Mouse (Mus musculus): Measurements from ENCODE around the gene Fgd1.

- TF ChIP-seq POLR2A (IDR thresholded peaks at IDR 0.05; ENCODE audit: low read depth, low read length) (no peak), CTCF (conservative IDR thresholded peaks at IDR 0.05; ENCODE audit: insufficient read depth, insufficient read length, low read depth, low read length) (no peak)
Observed at GRCm38 (mm10) chrX:151054489-151054888, 8.5 kb downstream of the Fgd1 start.
